Mouse (Mus musculus): ENCODE data around the gene Ankra2.

DNA sequence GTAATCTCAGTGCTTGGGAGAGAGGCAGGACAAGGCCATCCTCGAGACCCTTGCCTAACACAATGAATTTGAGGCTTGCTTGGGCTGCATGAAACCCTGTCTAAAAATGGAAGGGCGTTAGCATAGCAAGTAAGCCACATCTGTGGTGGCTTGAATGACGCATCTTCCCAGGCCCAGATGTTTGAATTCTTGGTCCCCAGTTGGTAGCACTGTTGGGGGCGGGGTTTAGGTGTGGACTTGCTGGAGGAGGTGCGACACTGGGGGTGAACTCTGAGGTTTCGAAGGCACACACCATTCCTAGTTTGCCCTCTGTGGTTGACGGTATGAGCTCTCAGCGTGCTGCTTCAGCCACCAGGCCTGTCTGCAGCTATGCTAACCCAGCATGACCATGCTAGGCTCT, 28.8 kb downstream of the Ankra2 start:
- TF ChIP-seq EP300 (IDR thresholded peaks at IDR 0.05; ENCODE audit: low read depth) (no peak), CTCF (IDR thresholded peaks at IDR 0.05; ENCODE audit: low read depth) (no peak)
